Mouse (Mus musculus) thymus, adult 2 months (tissue): ENCODE data around the gene Rbl2.

Experiments used
- CTCF ChIP-seq: fragments of 200-500 bp; IDR thresholded peaks from 2 replicates; pipeline ENCODE4 v1.5.1; 2012; ENCODE audit warnings: mild to moderate bottlenecking, control low read depth, low read length, moderate library complexity, borderline replicate concordance; ENCODE audit not compliant: control insufficient read depth, poor library complexity, insufficient read depth; ENCODE audit errors: extremely low read depth
- POLR2A ChIP-seq: fragments of 200-500 bp; IDR thresholded peaks from 2 replicates; pipeline ENCODE4 v1.6.1; 2012; ENCODE audit warnings: mild to moderate bottlenecking, low read length, control low read depth, moderate library complexity; ENCODE audit not compliant: control insufficient read depth, poor library complexity, insufficient read depth; ENCODE audit errors: extremely low read depth

DNA sequence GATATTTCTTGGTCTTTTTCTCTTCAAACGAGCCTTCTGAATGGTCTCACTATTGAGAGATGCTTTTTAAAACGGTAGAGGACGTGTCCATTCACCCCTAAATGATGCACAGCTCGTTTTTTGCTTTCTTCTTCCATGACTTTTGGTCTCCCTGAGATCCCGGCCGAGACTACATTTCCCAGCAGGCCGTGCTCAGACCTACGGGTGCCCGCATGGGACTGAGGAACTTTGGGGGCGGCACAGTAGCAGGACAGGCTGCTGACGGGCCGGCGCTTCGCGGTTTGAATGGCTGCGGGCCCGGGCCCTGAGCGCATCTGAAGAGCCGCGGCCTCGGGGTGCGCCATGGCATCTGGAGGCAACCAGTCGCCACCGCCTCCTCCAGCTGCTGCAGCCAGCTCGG is at the start of gene Rbl2:
- TF ChIP-seq CTCF (0 out of 2 replicates have a peak, but pooled peaks have one; percentile 23), POLR2A (peak; percentile 52; the same call in 1 of the 2 replicates)
